Mouse (Mus musculus) hindbrain, embryonic 16.5 days (tissue): ENCODE data around the gene Cwc22. TPM values are rescaled to one million over a fixed set of nuclear protein-coding genes. Genes with fewer than 3 reads are reported as not detected.

Experiments used
- ATAC-seq: fragments of 200-750 bp; cut with Nextera tagmentation; 2 replicates; pipeline ENCODE4 v1.8.0; 2017; ENCODE audit warnings: moderate TSS enrichment, moderate library complexity
- H3K27ac ChIP-seq: fragments of 300-500 bp; sonication (generic); 2 replicates; pipeline ENCODE4 v1.5.1; 2014; ENCODE audit warnings: low read depth, mild to moderate bottlenecking, control low read depth, low read length, moderate library complexity
- H3K27me3 ChIP-seq: fragments of 300-500 bp; sonication (generic); replicated peaks from 2 replicates; pipeline ENCODE4 v1.6.1; 2014; ENCODE audit warnings: low read length; ENCODE audit not compliant: control insufficient read depth, insufficient read depth
- H3K36me3 ChIP-seq: fragments of 300-500 bp; sonication (generic); 2 replicates; pipeline ENCODE4 v1.6.1; 2014; ENCODE audit warnings: mild to moderate bottlenecking, low read length, moderate library complexity, mixed read lengths; ENCODE audit not compliant: control insufficient read depth, insufficient read depth
- H3K4me1 ChIP-seq: fragments of 300-500 bp; sonication (generic); 2 replicates; pipeline ENCODE4 v1.6.1; 2014; ENCODE audit warnings: low read depth, low read length; ENCODE audit not compliant: control insufficient read depth, insufficient read depth
- H3K4me2 ChIP-seq: fragments of 300-500 bp; sonication (generic); 2 replicates; pipeline ENCODE4 v1.6.1; 2014; ENCODE audit warnings: mild to moderate bottlenecking, low read length, control low read depth, moderate library complexity
- H3K4me3 ChIP-seq: fragments of 300-500 bp; sonication (generic); 2 replicates; pipeline ENCODE4 v1.5.1; 2014; ENCODE audit warnings: mild to moderate bottlenecking, low read length, control low read depth, moderate library complexity
- H3K9ac ChIP-seq: fragments of 300-500 bp; sonication (generic); 2 replicates; pipeline ENCODE4 v1.6.1; 2014; ENCODE audit warnings: low read depth, mild to moderate bottlenecking, control low read depth, low read length, moderate library complexity
- H3K9me3 ChIP-seq: fragments of 300-500 bp; sonication (generic); 2 replicates; pipeline ENCODE4 v1.6.1; 2014; ENCODE audit warnings: mild to moderate bottlenecking, low read length, moderate library complexity; ENCODE audit not compliant: control insufficient read depth
- WGBS: fragments of 180-500 bp; shearing (Covaris S2); extraction: QIAGEN DNeasy Blood & Tissue Kit; methylation state at CpG from one replicate; pipeline ENCODE4 v1.1.7; 2014; 5-methylcytosine and 5-hydroxymethylcytosine counted together
- polyA plus RNA-seq: library from polyadenylated mRNA; unstranded; fragments of >200 nt; fragmentation: Nextera tagmentation; extraction: Ambion mirVana; gene quantifications from 2 replicates; pipeline ENCODE4 v1.2.1, GENCODE M21; 2015

The Cwc22 gene
- polyA plus RNA-seq, 1 experiment from 2014 or later: 18.7 TPM

DNA sequence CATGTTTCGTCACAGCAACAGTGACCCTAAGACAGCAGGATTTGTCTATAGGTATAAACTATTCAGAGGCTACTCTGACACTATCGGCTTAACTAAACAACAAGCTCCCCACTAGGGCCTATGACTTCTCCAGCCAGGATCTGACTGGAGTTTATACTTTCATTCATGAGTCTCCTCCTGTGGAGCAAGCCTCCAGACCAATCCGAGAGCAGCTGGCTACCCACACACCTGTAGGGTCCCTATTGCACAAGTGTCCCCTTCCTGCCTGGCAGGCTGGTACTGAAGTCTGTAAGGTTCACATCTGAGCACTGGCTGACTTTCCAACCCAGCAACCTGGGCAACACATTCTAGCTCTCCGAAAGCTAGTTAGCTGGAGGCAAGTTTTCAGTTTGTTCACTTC lies 7.9 kb downstream of the Cwc22 start:
- no peak overlapping the region for H3K27ac ChIP-seq
- peaks cover 2% of the 10 kb centered on the region; the same call in 1 of the 2 replicates for H3K36me3 ChIP-seq
- H3K9ac ChIP-seq: no peak overlapping the region
- WGBS: 91% methylated on average over 4 of the region's 4 CpGs
- no peak overlapping the region for H3K4me3 ChIP-seq
- H3K9me3 ChIP-seq: no peaks in the 10 kb centered on the region
- H3K4me1 ChIP-seq: no peaks in the 10 kb centered on the region
- no peak for ATAC-seq
- H3K27me3 ChIP-seq: no peaks in the 10 kb centered on the region
- no peak overlapping the region for H3K4me2 ChIP-seq

DNA sequence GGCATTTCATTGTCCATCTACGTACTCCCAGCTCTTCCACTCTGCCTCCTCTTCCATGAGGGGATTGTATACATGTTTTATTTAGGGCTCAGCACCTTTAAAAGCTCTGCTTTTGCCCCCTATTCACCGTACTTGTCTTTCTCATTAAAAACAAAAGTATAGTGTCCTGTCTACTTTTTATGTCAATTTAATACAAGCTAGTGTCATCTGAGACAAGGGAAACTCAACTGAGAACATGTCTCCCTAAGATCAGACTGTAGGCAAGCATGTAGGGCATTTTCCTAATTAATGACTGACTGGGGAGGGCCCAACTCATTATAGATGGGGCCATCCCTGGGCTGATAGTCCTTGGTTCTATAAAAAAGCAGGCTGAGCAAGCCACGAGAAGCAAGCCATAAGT lies 8.4 kb downstream of the Cwc22 start:
- Histone ChIP-seq H3K27me3 (no peaks in the 10 kb centered on the region), H3K4me3 (no peak overlapping the region), H3K9ac (no peak overlapping the region), H3K9me3 (no peaks in the 10 kb centered on the region), H3K27ac (no peak overlapping the region), H3K36me3 (peaks cover 2% of the 10 kb centered on the region; the same call in 1 of the 2 replicates), H3K4me1 (no peaks in the 10 kb centered on the region), H3K4me2 (no peak overlapping the region)
- WGBS: 87% methylated on average over 3 of the region's 3 CpGs
- ATAC-seq: no peak

DNA sequence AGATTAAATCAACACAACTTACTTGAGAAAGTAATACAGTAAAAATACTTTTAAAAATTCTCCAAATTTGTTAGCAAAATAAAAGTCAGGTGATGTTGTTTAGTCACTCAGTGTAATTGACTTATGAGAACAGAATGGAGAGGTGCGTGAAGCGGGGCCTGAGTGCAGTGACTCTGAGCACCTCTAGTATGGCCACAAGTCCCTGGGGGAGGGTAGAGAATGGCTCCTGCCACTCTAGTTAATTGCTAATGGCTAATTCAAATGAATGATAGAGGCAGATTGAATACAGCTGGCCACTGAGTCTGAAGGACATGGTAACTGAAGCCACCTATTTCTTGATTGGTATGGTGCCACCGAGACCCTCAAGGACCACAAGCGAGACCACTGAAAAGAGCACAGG lies 12.0 kb downstream of the Cwc22 start:
- H3K9me3 ChIP-seq: no peaks in the 10 kb centered on the region
- 81% methylated on average over 4 of the region's 4 CpGs for WGBS
- no peak overlapping the region for H3K9ac ChIP-seq
- H3K4me3 ChIP-seq: no peak overlapping the region
- no peaks in the 10 kb centered on the region for H3K4me1 ChIP-seq
- H3K27ac ChIP-seq: no peak overlapping the region
- H3K36me3 ChIP-seq: peaks cover 13% of the 10 kb centered on the region
- ATAC-seq: no peak
- H3K4me2 ChIP-seq: no peak overlapping the region
- H3K27me3 ChIP-seq: no peaks in the 10 kb centered on the region

DNA sequence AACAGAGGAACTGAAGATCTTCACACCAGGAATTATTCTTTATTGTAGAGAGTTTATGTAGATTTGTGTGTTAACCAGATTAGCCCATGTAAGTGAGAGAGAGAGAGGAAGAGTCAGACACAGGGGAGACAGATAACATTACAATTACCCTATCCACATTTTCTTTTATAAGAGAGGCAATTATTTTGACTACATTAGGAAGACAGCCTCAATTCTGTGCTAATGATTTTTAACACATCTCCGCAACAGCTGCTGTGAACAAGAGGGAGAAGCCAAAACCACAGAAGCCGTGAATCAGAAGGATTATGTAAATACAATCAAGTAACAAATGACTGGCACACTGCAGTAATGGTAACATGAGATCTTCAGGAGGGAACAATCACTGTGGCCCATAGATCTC lies 12.5 kb downstream of the Cwc22 start:
- Histone ChIP-seq H3K27me3 (no peaks in the 10 kb centered on the region), H3K4me2 (no peak overlapping the region), H3K36me3 (peaks cover 18% of the 10 kb centered on the region), H3K27ac (no peak overlapping the region), H3K4me3 (no peak overlapping the region), H3K9ac (no peak overlapping the region), H3K4me1 (no peaks in the 10 kb centered on the region), H3K9me3 (no peaks in the 10 kb centered on the region)
- ATAC-seq: no peak
- 68% methylated on average over 2 of the region's 2 CpGs for WGBS

DNA sequence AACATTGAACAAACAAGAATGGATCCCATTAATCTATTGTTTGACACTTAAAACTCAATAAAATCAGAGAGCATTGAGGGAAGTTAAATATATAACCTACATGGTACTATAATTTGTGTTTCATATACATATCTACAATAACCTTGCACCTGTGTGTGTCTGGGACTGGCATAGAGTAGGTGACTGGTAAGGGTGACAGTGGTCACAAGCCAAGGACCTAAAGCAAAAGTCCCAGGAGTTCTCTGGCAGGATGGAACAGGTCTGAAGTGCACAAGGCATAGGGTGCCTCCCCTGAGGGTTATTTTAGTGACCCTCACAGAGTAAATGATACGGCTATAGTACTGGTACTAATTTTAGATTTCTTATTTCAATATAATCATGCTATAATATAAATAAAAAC lies 14.2 kb downstream of the Cwc22 start:
- no peak overlapping the region for H3K4me2 ChIP-seq

DNA sequence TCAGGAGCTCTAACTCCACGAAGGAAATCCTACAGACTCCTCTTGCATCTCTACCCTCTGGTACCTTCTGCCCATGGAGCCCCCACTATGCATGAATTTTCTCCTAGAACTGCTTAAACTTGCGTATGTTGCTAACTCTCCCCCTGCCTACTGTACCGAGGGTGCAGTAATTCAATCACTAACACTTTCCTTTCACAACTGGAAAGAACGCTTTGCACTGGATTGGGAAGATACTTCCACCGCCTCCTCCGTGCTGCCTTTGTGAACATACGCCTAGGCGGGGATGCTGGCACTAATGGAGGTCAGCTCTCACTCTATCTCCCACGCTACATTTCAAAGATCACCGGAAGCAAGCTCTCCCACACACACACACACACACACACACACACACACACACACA lies 17.8 kb downstream of the Cwc22 start:
- peaks cover 32% of the 10 kb centered on the region for H3K36me3 ChIP-seq
- no peaks in the 10 kb centered on the region for H3K4me1 ChIP-seq
- no peaks in the 10 kb centered on the region for H3K27me3 ChIP-seq
- no peak for ATAC-seq
- no peak overlapping the region for H3K4me2 ChIP-seq
- H3K9ac ChIP-seq: no peak overlapping the region
- H3K4me3 ChIP-seq: no peak overlapping the region
- WGBS: 97% methylated on average over 10 of the region's 10 CpGs
- no peak overlapping the region for H3K27ac ChIP-seq
- H3K9me3 ChIP-seq: no peaks in the 10 kb centered on the region

More for the DNA sequence above, 14.2 kb downstream of the Cwc22 start:
- H3K9ac ChIP-seq: no peak overlapping the region
- H3K27me3 ChIP-seq: no peaks in the 10 kb centered on the region
- no peak for ATAC-seq
- H3K4me1 ChIP-seq: no peaks in the 10 kb centered on the region
- no peak overlapping the region for H3K27ac ChIP-seq
- 100% methylated on average over 1 of the region's 1 CpGs for WGBS
- H3K4me3 ChIP-seq: no peak overlapping the region
- H3K36me3 ChIP-seq: peaks cover 25% of the 10 kb centered on the region
- H3K9me3 ChIP-seq: no peaks in the 10 kb centered on the region

DNA sequence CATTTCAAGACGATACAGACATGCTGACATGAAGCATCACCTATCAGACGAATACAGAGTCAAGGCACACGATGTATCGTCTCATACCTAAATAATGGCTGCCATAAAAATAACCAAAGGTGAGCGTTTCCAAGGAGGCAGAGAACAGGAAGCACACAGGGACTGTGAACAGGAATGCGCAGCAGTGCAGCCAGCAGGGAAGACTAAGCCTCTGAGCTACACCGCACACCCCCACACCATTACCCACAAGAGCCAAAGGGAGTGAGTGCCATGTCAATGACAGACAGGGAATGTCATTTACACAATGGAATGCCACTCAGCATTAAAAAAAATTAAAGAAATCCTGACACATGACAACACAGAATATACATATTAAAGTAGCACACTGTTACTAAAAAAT lies 19.7 kb downstream of the Cwc22 start:
- Histone ChIP-seq H3K4me2 (no peak overlapping the region), H3K27me3 (no peaks in the 10 kb centered on the region), H3K36me3 (peaks cover 38% of the 10 kb centered on the region), H3K27ac (no peak overlapping the region), H3K4me3 (no peak overlapping the region), H3K9me3 (no peaks in the 10 kb centered on the region), H3K4me1 (no peaks in the 10 kb centered on the region), H3K9ac (no peak overlapping the region)
- no peak for ATAC-seq
- 94% methylated on average over 7 of the region's 7 CpGs for whole genome bisulfite sequencing

DNA sequence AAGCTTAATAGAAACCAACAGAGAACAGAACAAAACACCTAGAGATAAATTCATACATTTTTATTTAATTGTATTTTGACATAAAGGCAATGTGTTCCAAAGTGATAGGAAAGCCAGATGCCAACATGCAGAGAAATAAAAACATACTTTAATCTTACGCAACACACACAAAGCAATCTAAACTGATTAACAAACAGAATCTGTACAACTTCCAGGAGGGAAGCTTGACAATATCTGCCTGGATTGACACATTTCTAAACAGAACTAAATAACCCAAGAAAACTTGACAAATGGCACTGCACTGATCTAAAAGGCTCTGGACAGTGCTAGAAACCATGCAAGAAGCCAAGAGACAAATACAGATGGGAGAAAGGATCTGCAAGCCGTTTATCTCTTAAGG lies 20.2 kb downstream of the Cwc22 start:
- Histone ChIP-seq H3K4me3 (no peak overlapping the region), H3K27ac (no peak overlapping the region), H3K9me3 (no peaks in the 10 kb centered on the region), H3K36me3 (peaks cover 36% of the 10 kb centered on the region), H3K27me3 (no peaks in the 10 kb centered on the region), H3K4me2 (no peak overlapping the region), H3K4me1 (no peaks in the 10 kb centered on the region), H3K9ac (no peak overlapping the region)
- no peak for ATAC-seq
- WGBS: 97% methylated on average over 2 of the region's 2 CpGs

DNA sequence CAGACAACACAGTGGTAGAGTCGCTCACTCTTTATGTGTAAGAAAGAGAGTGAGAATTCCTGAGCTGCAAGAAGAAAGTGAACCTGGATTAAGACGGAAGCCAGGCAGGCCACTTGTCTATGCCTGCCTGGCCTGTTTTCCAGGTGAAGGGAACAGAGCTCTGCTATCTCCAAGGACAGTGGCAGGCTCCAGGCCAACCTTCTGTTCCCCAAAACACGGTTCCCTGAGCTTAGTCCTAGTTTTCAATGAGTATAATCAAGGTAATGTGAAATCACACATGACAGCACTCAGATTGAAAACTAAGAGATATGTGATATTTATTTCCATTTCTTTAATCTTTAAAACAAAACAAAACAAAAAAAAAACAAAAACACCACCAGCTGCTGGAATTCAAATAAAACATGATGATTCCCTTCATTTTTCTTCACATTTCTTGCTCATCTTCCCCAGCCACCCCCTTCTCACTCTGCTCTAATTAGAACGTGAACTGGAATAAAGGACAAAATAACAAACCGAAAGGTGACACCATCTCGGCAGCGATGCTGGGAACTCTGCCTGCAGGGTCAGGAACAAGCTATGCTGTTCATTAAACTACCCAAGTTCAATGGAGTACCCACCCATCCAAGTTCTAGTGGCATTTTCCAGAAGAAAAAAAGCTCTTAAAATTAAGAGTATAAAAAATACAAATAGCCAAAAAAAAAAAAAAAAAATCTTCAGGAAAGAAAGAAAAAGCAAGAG lies 20.8 kb downstream of the Cwc22 start:
- Histone ChIP-seq H3K9me3 (no peaks in the 10 kb centered on the region), H3K4me1 (no peaks in the 10 kb centered on the region), H3K27me3 (no peaks in the 10 kb centered on the region), H3K36me3 (peaks cover 33% of the 10 kb centered on the region), H3K9ac (no peak overlapping the region), H3K27ac (no peak overlapping the region), H3K4me3 (no peak overlapping the region), H3K4me2 (no peak overlapping the region)
- 80% methylated on average over 7 of the region's 7 CpGs for WGBS
- ATAC-seq: no peak
